Mouse (Mus musculus): Measurements from ENCODE around the gene Men1. TPM values are rescaled to one million over a fixed set of nuclear protein-coding genes. Genes with fewer than 3 reads are reported as not detected.

Gene Men1
- polyA plus RNA-seq (2015; fragmentation: Nextera tagmentation; extraction: Ambion mirVana) = 51.9 and 54.6 TPM in 2 replicates

DNA sequence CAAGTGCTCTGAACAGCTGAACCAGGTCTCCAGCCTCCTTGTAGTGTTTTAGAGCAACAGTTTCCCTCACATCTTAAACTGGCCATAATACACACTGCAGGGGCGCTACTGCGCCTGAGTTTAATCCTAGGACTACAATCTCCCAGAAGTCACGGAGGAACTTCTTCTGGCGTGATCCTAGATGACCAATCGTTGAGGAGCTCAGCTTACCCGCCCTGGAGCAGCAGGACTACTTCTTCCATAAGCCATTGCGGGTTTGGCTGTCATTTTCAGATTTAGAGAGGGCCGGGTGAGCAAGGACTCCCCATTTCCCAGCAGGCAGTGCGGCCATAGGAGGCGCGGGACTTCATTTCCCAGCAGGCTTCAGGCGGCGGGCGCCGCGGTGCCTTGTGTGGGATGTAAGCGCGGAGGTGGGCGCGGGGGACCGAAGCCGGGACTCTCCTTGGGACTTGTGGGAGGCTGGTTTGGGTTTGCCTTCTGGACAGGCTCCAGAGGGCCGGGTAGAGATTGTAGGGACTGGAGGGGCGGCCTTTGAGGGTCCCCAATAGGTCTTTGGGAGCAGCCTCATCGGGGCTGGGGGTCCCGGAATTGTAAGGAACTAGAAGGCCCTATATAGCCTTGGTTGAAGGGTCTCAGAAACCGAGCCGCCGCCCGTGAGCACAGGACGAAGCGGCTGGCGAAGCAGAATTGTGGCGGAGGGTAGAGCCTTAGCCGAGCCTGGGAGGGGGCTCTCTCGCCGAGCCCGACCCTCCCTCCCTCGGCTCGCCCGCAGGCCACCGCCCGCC is at the start of gene Men1:
Gene Men1, plus strand, starts transcription at position 307 of the 785 bp plus-strand sequence.
- H3K4me1 ChIP-seq (replicated peaks; ENCODE audit: insufficient read depth, low read length) = peaks cover 24% of the 10 kb centered on the region
- ATAC-seq (replicated peaks; ENCODE audit: low FRiP score, low read depth) = peak; percentile 88
- no peaks in the 10 kb centered on the region for H3K27me3 ChIP-seq (ENCODE audit: insufficient read depth, low read length)
- H3K9me3 ChIP-seq (replicated peaks; ENCODE audit: low read length) = no peaks in the 10 kb centered on the region
- peaks cover 10% of the 10 kb centered on the region; the same call in 1 of the 2 replicates for H3K36me3 ChIP-seq (ENCODE audit: insufficient read depth, low read length)
- H3K27ac ChIP-seq = peak within 1 kb of the TSS; percentile 74
- under 1% methylated on average over 29 of the region's 43 CpGs for WGBS
- DNase-seq (ENCODE audit: low spot score) = peak; percentile 100
- peak within 1 kb of the TSS; percentile 63 for H3K4me3 ChIP-seq (replicated peaks; ENCODE audit: low read depth, low read length)
- H3K9ac ChIP-seq (ENCODE audit: low read depth, low read length) = peak within 1 kb of the TSS; percentile 70
- peak within 1 kb of the TSS; percentile 74 for H3K4me2 ChIP-seq (ENCODE audit: low read length)
- peak; percentile 61 for TF ChIP-seq CTCF (IDR thresholded peaks at IDR 0.05; ENCODE audit: low read depth)

DNA sequence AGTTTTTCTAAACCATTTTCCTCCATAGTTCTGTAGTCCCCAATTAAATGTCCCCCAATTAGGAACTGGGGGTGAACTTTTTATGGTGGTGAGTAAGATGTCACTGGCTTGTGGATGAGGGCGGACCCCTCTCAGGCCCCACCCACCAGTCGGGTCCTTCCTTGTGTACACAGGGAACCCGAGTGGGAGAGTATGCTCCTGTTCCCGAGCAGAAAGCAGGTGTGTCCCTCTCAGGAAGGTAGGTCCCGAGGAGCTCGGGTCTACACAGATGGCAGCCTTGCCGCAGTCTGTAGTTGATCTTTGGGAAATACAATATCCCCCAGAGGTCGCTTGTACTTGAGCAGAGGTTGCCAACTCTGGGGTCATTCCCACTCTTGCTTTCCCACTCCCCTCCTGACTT is 49.6 kb upstream of the Men1 start:
- 63% methylated on average over 8 of the region's 8 CpGs for WGBS
- H3K4me3 ChIP-seq (replicated peaks; ENCODE audit: low read depth, low read length) = no peak overlapping the region
- ATAC-seq (replicated peaks; ENCODE audit: low FRiP score, low read depth) (no peak), DNase-seq (ENCODE audit: low spot score) (no peak)
- no peak overlapping the region for H3K4me2 ChIP-seq (ENCODE audit: low read length)
- no peaks in the 10 kb centered on the region for H3K27me3 ChIP-seq (ENCODE audit: insufficient read depth, low read length)
- 0 out of 2 replicates have a peak, but pooled peaks cover 12% of the 10 kb centered on the region for H3K4me1 ChIP-seq (replicated peaks; ENCODE audit: insufficient read depth, low read length)
- H3K9ac ChIP-seq (ENCODE audit: low read depth, low read length) = no peak overlapping the region
- H3K27ac ChIP-seq = no peak overlapping the region
- peaks cover 30% of the 10 kb centered on the region for H3K36me3 ChIP-seq (ENCODE audit: insufficient read depth, low read length)
- H3K9me3 ChIP-seq (replicated peaks; ENCODE audit: low read length) = no peaks in the 10 kb centered on the region
- TF ChIP-seq CTCF (IDR thresholded peaks at IDR 0.05; ENCODE audit: low read depth) = no peak

DNA sequence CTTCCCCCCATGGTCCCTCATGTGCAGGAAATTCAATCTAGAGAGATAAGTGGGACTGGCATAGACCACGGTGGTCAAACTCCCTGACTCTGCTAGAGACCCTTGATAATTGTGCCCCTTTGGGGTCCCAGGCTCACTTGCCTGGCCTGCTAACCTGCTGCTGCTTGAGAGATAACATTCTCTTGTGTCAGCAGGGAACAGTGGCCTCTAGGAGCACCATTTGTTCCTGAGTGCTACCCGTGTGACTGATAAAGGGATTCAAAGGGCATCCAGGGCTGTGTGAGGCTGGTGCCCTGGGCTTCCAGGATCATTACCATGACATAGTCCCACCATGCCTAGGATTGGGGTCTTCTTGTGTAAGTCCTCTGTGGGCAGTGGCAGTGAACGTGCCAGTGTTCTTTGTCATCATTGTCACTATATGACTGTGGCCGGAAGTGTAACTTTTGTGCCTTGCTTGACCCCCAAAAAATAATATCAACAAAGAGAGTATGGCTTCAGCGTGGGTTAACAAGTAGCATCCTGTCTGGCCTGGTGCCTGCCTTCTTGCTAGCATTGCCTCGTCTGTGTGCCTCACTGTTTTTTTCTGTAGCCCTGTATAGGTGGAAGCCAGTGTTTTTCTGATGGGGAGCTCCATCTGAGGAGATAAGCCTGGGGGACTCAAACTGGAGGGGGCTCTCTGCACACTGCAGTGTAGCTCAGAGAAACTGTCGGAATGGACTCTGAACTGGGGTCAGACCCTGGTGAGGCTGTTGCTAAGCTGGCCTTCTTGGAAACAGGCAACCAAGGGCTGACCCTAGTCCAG is 48.9 kb upstream of the Men1 start:
- WGBS = 64% methylated on average over 7 of the region's 7 CpGs
- no peak overlapping the region for H3K4me3 ChIP-seq (replicated peaks; ENCODE audit: low read depth, low read length)
- peak overlapping the region; percentile 36; the same call in 1 of the 2 replicates for H3K27ac ChIP-seq
- H3K36me3 ChIP-seq (ENCODE audit: insufficient read depth, low read length) = peaks cover 29% of the 10 kb centered on the region
- H3K4me2 ChIP-seq (ENCODE audit: low read length) = no peak overlapping the region
- H3K9ac ChIP-seq (ENCODE audit: low read depth, low read length) = no peak overlapping the region
- no peaks in the 10 kb centered on the region for H3K27me3 ChIP-seq (ENCODE audit: insufficient read depth, low read length)
- no peaks in the 10 kb centered on the region for H3K9me3 ChIP-seq (replicated peaks; ENCODE audit: low read length)
- TF ChIP-seq CTCF (IDR thresholded peaks at IDR 0.05; ENCODE audit: low read depth) = no peak
- H3K4me1 ChIP-seq (replicated peaks; ENCODE audit: insufficient read depth, low read length) = 0 out of 2 replicates have a peak, but pooled peaks cover 8% of the 10 kb centered on the region
- DNase-seq (ENCODE audit: low spot score) = no peak
- ATAC-seq (replicated peaks; ENCODE audit: low FRiP score, low read depth) = no peak

DNA sequence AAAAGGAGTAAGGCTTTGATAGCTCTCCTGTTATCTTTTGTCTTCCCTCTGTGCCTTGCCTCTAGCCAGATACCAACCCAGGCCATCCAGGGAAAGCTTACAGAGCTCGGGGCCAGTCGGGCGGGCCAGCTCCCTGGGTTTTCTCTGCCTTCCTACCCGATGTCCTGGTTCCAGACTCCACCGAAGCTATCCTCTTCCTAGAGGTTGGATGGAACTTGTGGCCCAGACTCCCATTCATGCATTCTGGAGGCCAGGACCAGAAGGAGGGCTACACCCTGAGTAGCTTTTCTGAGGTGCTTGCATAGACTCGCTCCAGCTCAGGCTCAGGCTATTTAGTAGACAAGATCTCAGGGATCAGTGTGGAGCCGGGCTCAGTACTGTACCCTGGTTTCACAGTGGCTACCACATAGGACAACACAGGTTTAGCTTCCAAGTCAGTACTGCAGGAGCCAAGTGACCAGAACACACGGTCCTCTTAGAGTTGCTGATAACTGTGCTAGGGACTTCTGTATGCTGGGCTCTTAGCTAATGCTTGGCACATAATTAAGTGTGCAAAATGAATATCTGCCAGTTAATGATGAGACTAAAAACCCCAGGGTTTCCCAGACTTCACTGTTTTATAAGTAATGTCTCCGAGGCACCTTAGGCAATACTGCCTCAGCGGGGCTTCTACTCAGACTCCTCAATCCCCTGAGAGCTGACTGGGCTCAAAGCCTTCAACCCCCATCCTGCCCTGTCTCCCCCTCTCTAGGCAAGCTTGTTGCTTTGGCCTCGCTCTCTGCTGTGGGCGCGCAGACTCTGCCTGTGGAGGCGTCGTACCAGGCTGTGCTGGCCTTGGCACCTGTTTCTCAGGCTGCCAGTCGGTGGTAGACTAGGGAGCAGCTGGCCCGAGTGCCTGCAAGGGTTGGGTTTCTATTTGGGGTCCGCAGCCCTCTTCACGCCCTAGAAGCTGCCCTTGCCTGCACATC is 48.1 kb upstream of the Men1 start:
- H3K4me2 ChIP-seq (ENCODE audit: low read length) = no peak overlapping the region
- WGBS = 86% methylated on average over 19 of the region's 19 CpGs
- H3K27me3 ChIP-seq (ENCODE audit: insufficient read depth, low read length) = no peaks in the 10 kb centered on the region
- 0 out of 2 replicates have a peak, but pooled peaks cover 8% of the 10 kb centered on the region for H3K4me1 ChIP-seq (replicated peaks; ENCODE audit: insufficient read depth, low read length)
- TF ChIP-seq CTCF (IDR thresholded peaks at IDR 0.05; ENCODE audit: low read depth) = no peak
- H3K9me3 ChIP-seq (replicated peaks; ENCODE audit: low read length) = no peaks in the 10 kb centered on the region
- DNase-seq (ENCODE audit: low spot score) = no peak
- no peak overlapping the region for H3K4me3 ChIP-seq (replicated peaks; ENCODE audit: low read depth, low read length)
- H3K9ac ChIP-seq (ENCODE audit: low read depth, low read length) = 0 out of 2 replicates have a peak overlapping the region, but pooled peaks have one; percentile 8
- peaks cover 20% of the 10 kb centered on the region; the same call in 1 of the 2 replicates for H3K36me3 ChIP-seq (ENCODE audit: insufficient read depth, low read length)
- H3K27ac ChIP-seq = no peak overlapping the region
- no peak for ATAC-seq (replicated peaks; ENCODE audit: low FRiP score, low read depth)

DNA sequence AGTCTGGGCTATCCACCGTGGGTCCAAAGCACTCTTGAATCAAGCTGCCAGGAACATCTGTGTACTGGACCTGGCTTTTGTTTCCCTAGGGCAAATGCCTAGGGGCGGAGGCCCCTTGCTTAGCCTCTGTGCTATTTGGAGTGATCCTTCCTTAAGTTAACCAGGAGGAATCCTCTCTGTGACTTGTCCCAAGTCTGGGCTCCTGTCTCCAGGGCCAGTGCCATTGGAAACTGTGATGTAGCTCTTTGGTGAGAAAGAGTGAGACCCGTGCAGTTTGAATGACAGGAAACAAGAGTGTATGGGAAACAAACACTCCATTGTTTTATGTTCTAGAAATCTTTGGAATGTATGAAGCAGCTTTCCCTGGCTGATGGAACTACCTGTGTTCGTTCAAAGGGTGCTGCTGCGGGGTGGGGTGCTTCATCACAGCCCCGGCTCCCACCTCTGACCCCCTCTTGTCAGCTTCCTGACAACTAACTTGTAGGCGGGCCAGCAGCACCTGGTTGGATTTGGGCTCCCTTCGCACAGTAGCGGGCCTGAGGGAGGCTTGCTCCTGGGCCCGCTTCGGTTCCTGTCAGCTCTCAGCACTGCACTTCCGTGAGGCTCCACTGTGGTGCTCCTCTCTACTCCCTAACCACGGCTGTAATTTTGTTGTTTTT is 46.4 kb upstream of the Men1 start:
- Histone ChIP-seq H3K27me3 (ENCODE audit: insufficient read depth, low read length) (no peaks in the 10 kb centered on the region), H3K4me2 (ENCODE audit: low read length) (no peak overlapping the region), H3K4me3 (replicated peaks; ENCODE audit: low read depth, low read length) (no peak overlapping the region), H3K9me3 (replicated peaks; ENCODE audit: low read length) (no peaks in the 10 kb centered on the region), H3K36me3 (ENCODE audit: insufficient read depth, low read length) (0 out of 2 replicates have a peak, but pooled peaks cover 13% of the 10 kb centered on the region), H3K27ac (no peak overlapping the region; the same call in 1 of the 2 replicates), H3K9ac (ENCODE audit: low read depth, low read length) (no peak overlapping the region), H3K4me1 (replicated peaks; ENCODE audit: insufficient read depth, low read length) (0 out of 2 replicates have a peak, but pooled peaks cover 8% of the 10 kb centered on the region)
- ATAC-seq (replicated peaks; ENCODE audit: low FRiP score, low read depth) = no peak
- DNase-seq (ENCODE audit: low spot score) = no peak
- WGBS = 67% methylated on average over 13 of the region's 13 CpGs
- no peak for TF ChIP-seq CTCF (IDR thresholded peaks at IDR 0.05; ENCODE audit: low read depth)

Data from kidney, postnatal 0 days (tissue).